Mouse (Mus musculus): ENCODE measurements around the gene Tigar.

DNA sequence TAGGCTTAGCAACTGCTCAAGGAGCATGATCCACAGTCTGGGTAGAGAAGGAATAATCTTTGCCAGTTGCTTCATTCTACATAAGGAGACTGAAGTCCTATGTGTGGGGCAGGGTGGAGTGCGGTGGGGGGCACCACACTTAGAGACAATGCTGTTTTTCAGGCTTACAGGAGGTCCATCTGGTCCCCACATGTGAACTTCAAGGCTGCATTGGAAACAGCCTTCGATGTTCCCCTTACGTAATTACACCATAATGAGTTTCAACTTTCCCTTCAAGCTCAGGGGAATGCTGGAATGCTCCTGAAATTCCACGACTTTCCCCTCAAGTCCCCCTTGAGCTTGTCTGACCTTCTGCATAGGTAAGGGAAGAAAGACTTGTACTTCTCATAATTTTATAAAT, 58.5 kb downstream of the Tigar start:
- TF ChIP-seq CTCF (IDR thresholded peaks at IDR 0.05; ENCODE audit: borderline replicate concordance, insufficient read depth, low read length) (no peak), POLR2A (IDR thresholded peaks at IDR 0.05; ENCODE audit: low read depth, low read length) (no peak)
